Mouse (Mus musculus): ENCODE results near the gene Snu13. TPM values are rescaled to one million over a fixed set of nuclear protein-coding genes. Genes with fewer than 3 reads are reported as not detected.

The Snu13 gene
- polyA plus RNA-seq, 1 experiment = 134 TPM

- TF ChIP-seq CTCF (IDR thresholded peaks at IDR 0.05; ENCODE audit: borderline replicate concordance, control insufficient read depth, extremely low read depth, insufficient read depth, low read length, poor library complexity) = no peak
- TF ChIP-seq POLR2A (IDR thresholded peaks at IDR 0.05; ENCODE audit: control insufficient read depth, extremely low read depth, insufficient read depth, low read length, poor library complexity) = no peak
- Histone ChIP-seq H3K4me3 (ENCODE audit: control insufficient read depth, insufficient read depth, low read length) (no peak overlapping the region), H3K27me3 (ENCODE audit: control insufficient read depth, insufficient read depth, low read length) (no peaks in the 10 kb centered on the region), H3K4me1 (replicated peaks; ENCODE audit: control insufficient read depth, insufficient read depth, low read length) (peaks cover 15% of the 10 kb centered on the region), H3K36me3 (ENCODE audit: control insufficient read depth, insufficient read depth, low read length) (peaks cover 7% of the 10 kb centered on the region; the same call in 1 of the 2 replicates), H3K27ac (ENCODE audit: control insufficient read depth, insufficient read depth, low read length) (no peak overlapping the region)
- DNase-seq = no peak
- whole genome bisulfite sequencing = 92% methylated on average over 6 of the region's 6 CpGs
Observed at GRCm38 (mm10) chr15:82011947-82012346, 35.5 kb downstream of the Snu13 start.

DNA sequence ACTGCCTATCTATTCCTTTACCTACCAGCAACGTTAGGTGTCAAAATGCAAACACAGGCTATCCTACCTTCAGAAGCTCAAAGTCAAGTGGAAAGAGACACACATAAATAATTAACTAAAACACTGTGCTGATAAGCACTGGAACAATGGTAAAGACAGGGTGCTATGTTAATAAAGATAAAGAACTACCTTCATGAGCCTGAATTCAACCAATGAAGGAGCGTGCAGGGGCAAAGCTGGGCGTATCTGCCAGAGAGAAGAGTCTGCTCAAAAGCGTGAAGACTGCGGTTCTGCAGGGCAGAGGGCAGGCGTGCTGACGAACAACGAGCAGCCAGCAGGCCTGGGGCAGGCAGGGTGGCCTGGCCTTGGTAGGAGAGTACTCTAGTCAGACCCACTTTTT lies 43.1 kb downstream of the Snu13 start:
- no peak for TF ChIP-seq CTCF (IDR thresholded peaks at IDR 0.05; ENCODE audit: borderline replicate concordance, control insufficient read depth, extremely low read depth, insufficient read depth, low read length, poor library complexity)
- no peak for TF ChIP-seq POLR2A (IDR thresholded peaks at IDR 0.05; ENCODE audit: control insufficient read depth, extremely low read depth, insufficient read depth, low read length, poor library complexity)
- peaks cover 53% of the 10 kb centered on the region for H3K36me3 ChIP-seq (ENCODE audit: control insufficient read depth, insufficient read depth, low read length)
- no peaks in the 10 kb centered on the region for H3K27me3 ChIP-seq (ENCODE audit: control insufficient read depth, insufficient read depth, low read length)
- 98% methylated on average over 8 of the region's 8 CpGs for WGBS
- no peaks in the 10 kb centered on the region; the same call in 1 of the 2 replicates for H3K4me1 ChIP-seq (replicated peaks; ENCODE audit: control insufficient read depth, insufficient read depth, low read length)
- H3K27ac ChIP-seq (ENCODE audit: control insufficient read depth, insufficient read depth, low read length) = no peak overlapping the region
- H3K4me3 ChIP-seq (ENCODE audit: control insufficient read depth, insufficient read depth, low read length) = no peak overlapping the region
- DNase-seq = no peak

DNA sequence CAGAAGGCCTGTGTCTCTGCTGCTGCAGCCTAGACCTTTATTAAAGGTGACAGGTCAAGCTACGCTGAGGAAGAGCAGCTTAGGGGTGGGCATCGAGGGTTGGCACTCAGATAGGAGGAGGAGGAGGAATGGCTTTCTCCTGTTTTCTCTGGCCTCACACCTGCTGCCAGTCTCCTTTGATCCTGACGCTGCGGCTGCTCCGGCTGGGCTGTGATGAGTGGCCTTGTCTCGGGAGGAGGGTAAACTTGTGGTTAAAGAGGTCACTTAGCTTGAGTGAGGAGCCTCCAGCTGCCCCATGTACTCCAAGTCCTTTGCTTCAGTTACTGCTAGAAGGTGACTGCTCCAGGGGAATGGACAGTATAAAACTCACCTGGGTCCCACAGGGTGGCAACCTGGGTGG lies 53.4 kb downstream of the Snu13 start:
- TF ChIP-seq POLR2A (IDR thresholded peaks at IDR 0.05; ENCODE audit: control insufficient read depth, extremely low read depth, insufficient read depth, low read length, poor library complexity) (no peak), CTCF (IDR thresholded peaks at IDR 0.05; ENCODE audit: borderline replicate concordance, control insufficient read depth, extremely low read depth, insufficient read depth, low read length, poor library complexity) (no peak)
- no peak for DNase-seq
- Histone ChIP-seq H3K4me3 (ENCODE audit: control insufficient read depth, insufficient read depth, low read length) (no peak overlapping the region), H3K27ac (ENCODE audit: control insufficient read depth, insufficient read depth, low read length) (no peak overlapping the region), H3K27me3 (ENCODE audit: control insufficient read depth, insufficient read depth, low read length) (no peaks in the 10 kb centered on the region), H3K36me3 (ENCODE audit: control insufficient read depth, insufficient read depth, low read length) (peaks cover 69% of the 10 kb centered on the region), H3K4me1 (replicated peaks; ENCODE audit: control insufficient read depth, insufficient read depth, low read length) (no peaks in the 10 kb centered on the region)
- WGBS = 89% methylated on average over 6 of the region's 6 CpGs

- WGBS = 72% methylated on average over 7 of the region's 7 CpGs
- DNase-seq = no peak
- no peaks in the 10 kb centered on the region for H3K4me1 ChIP-seq (replicated peaks; ENCODE audit: control insufficient read depth, insufficient read depth, low read length)
- H3K4me3 ChIP-seq (ENCODE audit: control insufficient read depth, insufficient read depth, low read length) = no peak overlapping the region
- no peak overlapping the region for H3K27ac ChIP-seq (ENCODE audit: control insufficient read depth, insufficient read depth, low read length)
- H3K27me3 ChIP-seq (ENCODE audit: control insufficient read depth, insufficient read depth, low read length) = no peaks in the 10 kb centered on the region
- peaks cover 35% of the 10 kb centered on the region for H3K36me3 ChIP-seq (ENCODE audit: control insufficient read depth, insufficient read depth, low read length)
- TF ChIP-seq CTCF (IDR thresholded peaks at IDR 0.05; ENCODE audit: borderline replicate concordance, control insufficient read depth, extremely low read depth, insufficient read depth, low read length, poor library complexity) = no peak
- no peak for TF ChIP-seq POLR2A (IDR thresholded peaks at IDR 0.05; ENCODE audit: control insufficient read depth, extremely low read depth, insufficient read depth, low read length, poor library complexity)
Observed at GRCm38 (mm10) chr15:81990549-81990948, 56.8 kb downstream of the Snu13 start.

Other genes starting within 250 kb of the Snu13 start
- 29.3 and 34.6 TPM in 2 replicates for gene Tef, start 245.2 kb downstream of the Snu13 start, polyA plus RNA-seq (2012; rRNA removed)
- gene Tob2, start 188.8 kb downstream of the Snu13 start, polyA plus RNA-seq (2012; rRNA removed) = 64.6 and 76.1 TPM in 2 replicates
- 71.7 and 87.9 TPM in 2 replicates for gene Phf5a, start 175.7 kb downstream of the Snu13 start, polyA plus RNA-seq (2012; rRNA removed)
- 342 and 377 TPM in 2 replicates for gene Aco2, start 175.3 kb downstream of the Snu13 start, polyA plus RNA-seq (2012; rRNA removed)
- gene Polr3h, start 121.4 kb downstream of the Snu13 start, polyA plus RNA-seq (2012; rRNA removed) = 16.7 and 17.5 TPM in 2 replicates
- 1.9 and 6.8 TPM in 2 replicates for gene Csdc2, start 110.8 kb downstream of the Snu13 start, polyA plus RNA-seq (2012; rRNA removed)
- gene Pmm1, start 86.7 kb downstream of the Snu13 start, polyA plus RNA-seq (2012; rRNA removed) = 64.1 and 68.7 TPM in 2 replicates
- gene 1700029P11Rik, start 67.1 kb downstream of the Snu13 start, polyA plus RNA-seq (2012; rRNA removed) = not detected in 2 replicates
- 183 and 225 TPM in 2 replicates for gene Xrcc6, start 59.8 kb downstream of the Snu13 start, polyA plus RNA-seq (2012; rRNA removed)
- 199 and 252 TPM in 2 replicates for gene Desi1, start 13.7 kb downstream of the Snu13 start, polyA plus RNA-seq (2012; rRNA removed)
- 0.04 TPM in 1 of 2 replicates, not detected in the other for gene 4930407I10Rik, start 11.6 kb upstream of the Snu13 start, polyA plus RNA-seq (2012; rRNA removed)
- 0.08 and 0.11 TPM in 2 replicates for gene Mei1, start 22.4 kb upstream of the Snu13 start, polyA plus RNA-seq (2012; rRNA removed)
- gene Ccdc134, start 80.3 kb upstream of the Snu13 start, polyA plus RNA-seq (2012; rRNA removed) = 33.1 and 39.4 TPM in 2 replicates
- 410 and 478 TPM in 2 replicates for gene Srebf2, start 99.6 kb upstream of the Snu13 start, polyA plus RNA-seq (2012; rRNA removed)
- gene Shisa8, start 165.2 kb upstream of the Snu13 start, polyA plus RNA-seq (2012; rRNA removed) = 0.93 and 1.1 TPM in 2 replicates
- 4.3 and 7.0 TPM in 2 replicates for gene Tnfrsf13c, start 176.8 kb upstream of the Snu13 start, polyA plus RNA-seq (2012; rRNA removed)
- gene Cenpm, start 197.2 kb upstream of the Snu13 start, polyA plus RNA-seq (2012; rRNA removed) = 44.8 and 68.0 TPM in 2 replicates
- 0.08 and 0.24 TPM in 2 replicates for gene 1500009C09Rik, start 204.8 kb upstream of the Snu13 start, polyA plus RNA-seq (2012; rRNA removed)
- 3.4 and 4.6 TPM in 2 replicates for gene Sept3, start 227.3 kb upstream of the Snu13 start, polyA plus RNA-seq (2012; rRNA removed)